Mouse (Mus musculus): Measurements from ENCODE around the gene 4930455H04Rik. TPM values are rescaled to one million over a fixed set of nuclear protein-coding genes. Genes with fewer than 3 reads are reported as not detected.

Gene 4930455H04Rik
- polyA plus RNA-seq, 2 experiments: not detected

DNA sequence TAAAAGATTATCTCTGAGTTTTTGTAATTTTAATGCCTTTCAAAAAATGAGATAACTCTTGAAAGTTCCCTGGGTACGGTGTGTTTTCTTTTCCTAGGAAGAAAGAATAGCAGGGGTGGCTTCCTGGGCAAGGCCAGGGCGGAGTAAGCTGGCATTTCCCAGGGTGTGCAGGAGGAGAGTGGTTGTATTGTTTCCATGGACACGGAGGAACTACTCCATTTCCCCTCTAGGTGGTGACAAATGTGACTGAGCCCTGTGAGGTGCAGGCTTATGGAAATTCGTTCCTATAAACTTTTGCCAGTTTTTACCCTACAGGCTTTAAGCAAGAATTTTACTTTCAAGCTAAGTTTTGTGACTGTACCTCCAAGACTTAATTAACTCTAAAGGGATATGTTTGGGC, 1.8 kb upstream of the 4930455H04Rik start:
- Histone ChIP-seq H3K36me3 (replicated peaks; ENCODE audit: control insufficient read depth, insufficient read depth, low read depth) (no peaks in the 10 kb centered on the region), H3K27me3 (ENCODE audit: control insufficient read depth, insufficient read depth, low read length) (no peaks in the 10 kb centered on the region), H3K4me3 (ENCODE audit: insufficient read depth in 1 of 2, low read depth in 2 of 2, low read length in 2 of 2) (no peak overlapping the region), H3K9me3 (ENCODE audit: control insufficient read depth, low read length) (no peaks in the 10 kb centered on the region), H3K4me1 (replicated peaks; ENCODE audit: control insufficient read depth in 2 of 2, insufficient read depth in 2 of 2, low read length in 1 of 2) (no peaks in the 10 kb centered on the region), H3K4me2 (ENCODE audit: low read depth) (no peak overlapping the region), H3K27ac (no peak overlapping the region), H3K9ac (replicated peaks) (no peak overlapping the region)
- peak in 1 of 3 experiments; percentile 7 for DNase-seq (ENCODE audit: low read depth in 3 of 3, low spot score in 3 of 3)
- WGBS (ENCODE audit: insufficient replicate concordance): 15% methylated on average over 4 of the region's 4 CpGs
- no peak; the same call in 1 of the 2 replicates for ATAC-seq (ENCODE audit: insufficient read depth)
- TF ChIP-seq CTCF (IDR thresholded peaks at IDR 0.05; ENCODE audit: low read depth): peak; percentile 41
- TF ChIP-seq EP300 (IDR thresholded peaks at IDR 0.05; ENCODE audit: low read depth): no peak

DNA sequence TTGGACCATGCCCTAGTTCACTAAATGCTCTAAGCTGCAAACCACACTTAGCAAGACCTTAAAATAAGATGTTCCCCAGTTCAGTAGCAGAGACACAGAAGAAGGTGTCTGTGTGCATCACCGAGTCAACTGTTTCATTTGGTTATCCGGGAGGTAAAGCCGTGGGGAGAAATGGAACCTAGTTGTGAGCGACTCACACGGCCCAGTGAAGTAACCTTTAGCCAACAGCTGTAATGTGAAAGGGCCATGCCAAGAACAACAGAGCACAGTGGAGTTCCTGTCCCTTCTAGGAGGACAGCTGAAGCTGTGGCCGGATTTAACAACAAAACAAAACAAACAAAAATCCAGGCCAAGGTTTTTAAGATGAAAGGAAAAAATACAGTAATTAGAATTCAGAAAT, 1.3 kb upstream of the 4930455H04Rik start:
- Histone ChIP-seq H3K4me2 (ENCODE audit: low read depth) (peak overlapping the region; percentile 30), H3K27me3 (ENCODE audit: control insufficient read depth, insufficient read depth, low read length) (no peaks in the 10 kb centered on the region), H3K9me3 (ENCODE audit: control insufficient read depth, low read length) (no peaks in the 10 kb centered on the region), H3K9ac (replicated peaks) (no peak overlapping the region), H3K4me3 (ENCODE audit: insufficient read depth in 1 of 2, low read depth in 2 of 2, low read length in 2 of 2) (no peak overlapping the region), H3K36me3 (replicated peaks; ENCODE audit: control insufficient read depth, insufficient read depth, low read depth) (no peaks in the 10 kb centered on the region), H3K27ac (no peak overlapping the region), H3K4me1 (replicated peaks; ENCODE audit: control insufficient read depth in 2 of 2, insufficient read depth in 2 of 2, low read length in 1 of 2) (no peaks in the 10 kb centered on the region)
- 63% methylated on average over 6 of the region's 6 CpGs for WGBS (ENCODE audit: insufficient replicate concordance)
- DNase-seq (ENCODE audit: low read depth in 3 of 3, low spot score in 3 of 3) (no peak), ATAC-seq (ENCODE audit: insufficient read depth) (no peak)
- TF ChIP-seq EP300 (IDR thresholded peaks at IDR 0.05; ENCODE audit: low read depth) (no peak), CTCF (IDR thresholded peaks at IDR 0.05; ENCODE audit: low read depth) (no peak)

DNA sequence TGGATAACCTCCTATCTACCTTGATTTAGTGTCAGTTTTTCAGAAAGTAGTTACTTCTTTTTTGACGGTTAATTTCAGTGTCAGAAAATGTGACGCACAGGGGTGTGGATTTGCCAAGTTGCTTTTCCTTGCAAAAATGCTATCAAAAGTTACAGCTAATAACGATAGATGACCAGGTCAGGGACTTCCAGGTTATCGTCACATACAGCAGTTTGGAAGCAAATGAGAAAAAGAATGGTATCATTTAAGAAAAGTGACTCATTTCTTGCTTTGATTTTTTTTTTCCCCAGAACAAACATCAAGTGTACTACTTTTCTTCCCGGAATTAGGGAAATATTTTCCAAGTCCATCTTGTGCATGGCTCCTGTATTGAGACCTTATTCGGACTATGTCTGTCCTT, 631 bp upstream of the 4930455H04Rik start:
- 60% methylated on average over 6 of the region's 6 CpGs for WGBS (ENCODE audit: insufficient replicate concordance)
- Histone ChIP-seq H3K4me2 (ENCODE audit: low read depth) (peak overlapping the region; percentile 28), H3K36me3 (replicated peaks; ENCODE audit: control insufficient read depth, insufficient read depth, low read depth) (no peaks in the 10 kb centered on the region), H3K4me1 (replicated peaks; ENCODE audit: control insufficient read depth in 2 of 2, insufficient read depth in 2 of 2, low read length in 1 of 2) (no peaks in the 10 kb centered on the region), H3K4me3 (ENCODE audit: insufficient read depth in 1 of 2, low read depth in 2 of 2, low read length in 2 of 2) (no peak overlapping the region), H3K9ac (replicated peaks) (no peak overlapping the region), H3K9me3 (ENCODE audit: control insufficient read depth, low read length) (no peaks in the 10 kb centered on the region), H3K27ac (no peak overlapping the region), H3K27me3 (ENCODE audit: control insufficient read depth, insufficient read depth, low read length) (no peaks in the 10 kb centered on the region)
- no peak for ATAC-seq (ENCODE audit: insufficient read depth)
- no peak for DNase-seq (ENCODE audit: low read depth in 3 of 3, low spot score in 3 of 3)
- TF ChIP-seq EP300 (IDR thresholded peaks at IDR 0.05; ENCODE audit: low read depth) (no peak), CTCF (IDR thresholded peaks at IDR 0.05; ENCODE audit: low read depth) (no peak)

DNA sequence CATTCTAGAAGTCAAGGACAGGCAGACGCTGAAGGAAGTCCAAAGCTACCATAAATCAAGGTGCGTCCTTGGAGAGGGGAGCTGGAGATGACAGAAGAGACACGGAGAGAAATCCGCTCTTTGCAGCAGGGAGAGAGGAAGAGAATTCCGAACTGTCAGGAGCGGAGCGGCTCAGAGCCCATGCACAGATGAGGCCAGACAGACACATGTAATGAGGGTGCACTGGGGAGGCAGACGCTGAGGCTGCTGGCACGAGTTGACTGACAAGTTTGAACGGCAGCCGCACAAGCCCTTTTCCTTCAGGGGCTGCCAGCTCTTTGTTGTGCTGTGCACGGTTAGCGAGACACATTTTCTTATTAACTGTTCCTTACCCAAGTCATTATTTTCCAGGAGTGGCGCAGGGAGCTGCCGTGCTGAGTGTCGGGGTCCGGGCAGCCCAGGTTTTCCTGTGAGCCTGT, 502 bp downstream of the 4930455H04Rik start, which contains the start of gene Palmd:
TSS of gene Palmd (minus strand) at position 448 of the 458 bp plus-strand sequence.
- H3K4me3 ChIP-seq (ENCODE audit: insufficient read depth in 1 of 2, low read depth in 2 of 2, low read length in 2 of 2): peak within 1 kb of the TSS; percentile 26 to 35
- no peak within 1 kb of the TSS for H3K27ac ChIP-seq
- no peak for DNase-seq (ENCODE audit: low read depth in 3 of 3, low spot score in 3 of 3)

DNA sequence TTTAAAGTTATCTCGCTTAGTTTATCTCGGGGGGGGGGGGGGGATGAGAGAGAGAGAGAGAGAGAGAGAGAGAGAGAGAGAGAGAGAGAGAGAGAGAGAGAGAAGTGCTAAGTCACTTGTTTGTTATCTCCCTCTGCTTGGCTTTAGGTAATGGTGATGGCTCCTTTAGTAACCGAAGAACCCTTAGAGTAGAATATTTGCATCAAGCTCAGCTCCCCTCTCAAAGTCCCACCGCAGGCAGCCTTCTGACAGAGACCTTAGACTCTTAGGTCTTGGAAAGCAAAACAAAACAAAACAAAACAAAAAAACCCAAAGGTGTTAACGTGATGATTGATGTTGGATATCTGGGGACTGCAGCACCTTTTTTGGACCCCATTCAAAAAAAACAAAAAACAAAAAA, 936 bp downstream of the 4930455H04Rik start:
- Histone ChIP-seq H3K4me3 (ENCODE audit: insufficient read depth in 1 of 2, low read depth in 2 of 2, low read length in 2 of 2) (no peak overlapping the region), H3K4me1 (replicated peaks; ENCODE audit: control insufficient read depth in 2 of 2, insufficient read depth in 2 of 2, low read length in 1 of 2) (no peaks in the 10 kb centered on the region), H3K36me3 (replicated peaks; ENCODE audit: control insufficient read depth, insufficient read depth, low read depth) (no peaks in the 10 kb centered on the region), H3K27me3 (ENCODE audit: control insufficient read depth, insufficient read depth, low read length) (no peaks in the 10 kb centered on the region), H3K9me3 (ENCODE audit: control insufficient read depth, low read length) (no peaks in the 10 kb centered on the region), H3K9ac (replicated peaks) (no peak overlapping the region), H3K27ac (no peak overlapping the region), H3K4me2 (ENCODE audit: low read depth) (no peak overlapping the region; the same call in 1 of the 2 replicates)
- 24% methylated on average over 5 of the region's 5 CpGs for WGBS (ENCODE audit: insufficient replicate concordance)
- ATAC-seq (ENCODE audit: insufficient read depth) (no peak), DNase-seq (ENCODE audit: low read depth in 3 of 3, low spot score in 3 of 3) (no peak)
- TF ChIP-seq EP300 (IDR thresholded peaks at IDR 0.05; ENCODE audit: low read depth) (no peak), CTCF (IDR thresholded peaks at IDR 0.05; ENCODE audit: low read depth) (no peak)

More for the DNA sequence above, 502 bp downstream of the 4930455H04Rik start, which contains the start of gene Palmd:
- no peak for TF ChIP-seq EP300 (IDR thresholded peaks at IDR 0.05; ENCODE audit: low read depth)
- no peak for TF ChIP-seq CTCF (IDR thresholded peaks at IDR 0.05; ENCODE audit: low read depth)
- no peaks in the 10 kb centered on the region for H3K27me3 ChIP-seq (ENCODE audit: control insufficient read depth, insufficient read depth, low read length)
- H3K4me1 ChIP-seq (replicated peaks; ENCODE audit: control insufficient read depth in 2 of 2, insufficient read depth in 2 of 2, low read length in 1 of 2): no peaks in the 10 kb centered on the region
- 0 out of 2 replicates have a peak, but pooled peaks have one; percentile 47 for ATAC-seq (ENCODE audit: insufficient read depth)
- WGBS (ENCODE audit: insufficient replicate concordance): 21% methylated on average over 17 of the region's 17 CpGs
- no peaks in the 10 kb centered on the region for H3K9me3 ChIP-seq (ENCODE audit: control insufficient read depth, low read length)
- no peaks in the 10 kb centered on the region for H3K36me3 ChIP-seq (replicated peaks; ENCODE audit: control insufficient read depth, insufficient read depth, low read depth)
- H3K9ac ChIP-seq (replicated peaks): 0 out of 2 replicates have a peak within 1 kb of the TSS, but pooled peaks have one; percentile 9
- peak within 1 kb of the TSS; percentile 44 for H3K4me2 ChIP-seq (ENCODE audit: low read depth)
